Mouse (Mus musculus): ENCODE results near the gene C130026I21Rik.
"Not testable (repeated sequence)": the region's sequence is repeated elsewhere in the genome, so short reads cannot be mapped to it uniquely, and the experiment has no call there.

Gene C130026I21Rik

GRCm38 (mm10) chr1:85270466-85270865 lies at the start of gene C130026I21Rik:
TSS of gene C130026I21Rik (minus strand) at chr1:85270566.
- not testable (repeated sequence) for DNase-seq (ENCODE audit: low read depth, low spot score)

- DNase-seq (ENCODE audit: low read depth, low spot score), result not testable (repeated sequence)
Observed at GRCm38 (mm10) chr1:85287063-85287462, 16.7 kb upstream of the C130026I21Rik start.

- DNase-seq (ENCODE audit: low read depth, low spot score), result not testable (repeated sequence)
Observed at GRCm38 (mm10) chr1:85276421-85276820, 6.1 kb upstream of the C130026I21Rik start.

- DNase-seq (ENCODE audit: low read depth, low spot score), result not testable (repeated sequence)
Observed at GRCm38 (mm10) chr1:85258634-85259033, 11.7 kb downstream of the C130026I21Rik start.

GRCm38 (mm10) chr1:85255217-85255616 lies 15.1 kb downstream of the C130026I21Rik start:
- not testable (repeated sequence) for DNase-seq (ENCODE audit: low read depth, low spot score)

- DNase-seq (ENCODE audit: low read depth, low spot score), result not testable (repeated sequence)
Observed at GRCm38 (mm10) chr1:85251211-85251610, 19.2 kb downstream of the C130026I21Rik start.

- DNase-seq (ENCODE audit: low read depth, low spot score), result not testable (repeated sequence)
Observed at GRCm38 (mm10) chr1:85248985-85249384, 21.4 kb downstream of the C130026I21Rik start.

GRCm38 (mm10) chr1:85246776-85247460 lies 23.4 kb downstream of the C130026I21Rik start:
- DNase-seq (ENCODE audit: low read depth, low spot score), result not testable (repeated sequence)

- DNase-seq (ENCODE audit: low read depth, low spot score), result not testable (repeated sequence)
Observed at GRCm38 (mm10) chr1:85246266-85246665, 24.1 kb downstream of the C130026I21Rik start.

GRCm38 (mm10) chr1:85244941-85245340 lies 25.4 kb downstream of the C130026I21Rik start:
- DNase-seq (ENCODE audit: low read depth, low spot score), result not testable (repeated sequence)

- not testable (repeated sequence) for DNase-seq (ENCODE audit: low read depth, low spot score)
Observed at GRCm38 (mm10) chr1:85243023-85243422, 27.3 kb downstream of the C130026I21Rik start.

GRCm38 (mm10) chr1:85239018-85239775 lies 31.2 kb downstream of the C130026I21Rik start:
- DNase-seq (ENCODE audit: low read depth, low spot score), result not testable (repeated sequence)

GRCm38 (mm10) chr1:85206531-85206930 lies 63.8 kb downstream of the C130026I21Rik start:
- DNase-seq (ENCODE audit: low read depth, low spot score), result not testable (repeated sequence)

- not testable (repeated sequence) for DNase-seq (ENCODE audit: low read depth, low spot score)
Observed at GRCm38 (mm10) chr1:85199523-85199922, 70.8 kb downstream of the C130026I21Rik start.

GRCm38 (mm10) chr1:85198647-85199350 lies 71.6 kb downstream of the C130026I21Rik start:
- not testable (repeated sequence) for DNase-seq (ENCODE audit: low read depth, low spot score)

- DNase-seq (ENCODE audit: low read depth, low spot score), result not testable (repeated sequence)
Observed at GRCm38 (mm10) chr1:85196732-85197131, 73.6 kb downstream of the C130026I21Rik start.

GRCm38 (mm10) chr1:85193761-85194160 lies 76.6 kb downstream of the C130026I21Rik start:
- not testable (repeated sequence) for DNase-seq (ENCODE audit: low read depth, low spot score)

GRCm38 (mm10) chr1:85181981-85182380 lies 88.4 kb downstream of the C130026I21Rik start:
- DNase-seq (ENCODE audit: low read depth, low spot score), result not testable (repeated sequence)

- DNase-seq (ENCODE audit: low read depth, low spot score), result peak; percentile 6
Observed at GRCm38 (mm10) chr1:85178971-85179370, 91.4 kb downstream of the C130026I21Rik start.

- not testable (repeated sequence) for DNase-seq (ENCODE audit: low read depth, low spot score)
Observed at GRCm38 (mm10) chr1:85162841-85163240, 107.5 kb downstream of the C130026I21Rik start.

GRCm38 (mm10) chr1:85155151-85155550 lies 115.2 kb downstream of the C130026I21Rik start:
- DNase-seq (ENCODE audit: low read depth, low spot score), result not testable (repeated sequence)

- not testable (repeated sequence) for DNase-seq (ENCODE audit: low read depth, low spot score)
Observed at GRCm38 (mm10) chr1:85133671-85134070, 136.7 kb downstream of the C130026I21Rik start.
